Mouse (Mus musculus): ENCODE measurements around the gene Hcn2. TPM values are rescaled to one million over a fixed set of nuclear protein-coding genes. Genes with fewer than 3 reads are reported as not detected.

Hcn2 gene
- polyA plus RNA-seq, 1 experiment from 2014 or later: 0.02 TPM

- Histone ChIP-seq H3K9ac (peak overlapping the region; percentile 91), H3K4me1 (replicated peaks) (peaks cover 48% of the 10 kb centered on the region), H3K27me3 (no peaks in the 10 kb centered on the region), H3K9me3 (replicated peaks) (no peaks in the 10 kb centered on the region), H3K36me3 (replicated peaks) (peaks cover 25% of the 10 kb centered on the region), H3K4me3 (replicated peaks) (peak overlapping the region; percentile 97), H3K4me2 (peak overlapping the region; percentile 98), H3K27ac (replicated peaks) (0 out of 2 replicates have a peak overlapping the region, but pooled peaks have one; percentile 88)
- ATAC-seq (ENCODE audit: insufficient read depth): no peak
- 57% methylated on average over 2 of the region's 2 CpGs for WGBS (ENCODE audit: insufficient replicate concordance)
These were observed 48.9 kb downstream of the Hcn2 start for GRCm38 (mm10) chr10:79765228-79765745.

GRCm38 (mm10) chr10:79766001-79766507 lies 49.6 kb downstream of the Hcn2 start:
- Histone ChIP-seq H3K27me3 (peaks cover 3% of the 10 kb centered on the region; the same call in 1 of the 2 replicates), H3K36me3 (replicated peaks) (peaks cover 17% of the 10 kb centered on the region), H3K4me3 (replicated peaks) (peak overlapping the region; percentile 97), H3K4me2 (peak overlapping the region; percentile 98), H3K9me3 (replicated peaks) (no peaks in the 10 kb centered on the region), H3K27ac (replicated peaks) (peak overlapping the region; percentile 88), H3K4me1 (replicated peaks) (peaks cover 48% of the 10 kb centered on the region), H3K9ac (peak overlapping the region; percentile 91)
- no peak for ATAC-seq (ENCODE audit: insufficient read depth)
- 4% methylated on average over 16 of the region's 16 CpGs for WGBS (ENCODE audit: insufficient replicate concordance)

GRCm38 (mm10) chr10:79766508-79767325 lies 50.3 kb downstream of the Hcn2 start, which contains the start of gene Rnf126:
Gene Rnf126 (minus strand): TSS chr10:79766952.
- under 1% methylated on average over 101 of the region's 101 CpGs for WGBS (ENCODE audit: insufficient replicate concordance)
- Histone ChIP-seq H3K36me3 (replicated peaks) (peaks cover 10% of the 10 kb centered on the region), H3K4me2 (peak within 1 kb of the TSS; percentile 98), H3K27ac (replicated peaks) (peak within 1 kb of the TSS; percentile 88), H3K27me3 (peaks cover 3% of the 10 kb centered on the region; the same call in 1 of the 2 replicates), H3K9me3 (replicated peaks) (no peaks in the 10 kb centered on the region), H3K4me1 (replicated peaks) (peaks cover 48% of the 10 kb centered on the region), H3K4me3 (replicated peaks) (peak within 1 kb of the TSS; percentile 97), H3K9ac (peak within 1 kb of the TSS; percentile 91)
- peak; percentile 91 for ATAC-seq (ENCODE audit: insufficient read depth)

- Histone ChIP-seq H3K4me2 (peak overlapping the region; percentile 98), H3K4me3 (replicated peaks) (peak overlapping the region; percentile 97), H3K4me1 (replicated peaks) (peaks cover 48% of the 10 kb centered on the region), H3K27me3 (peaks cover 10% of the 10 kb centered on the region; the same call in 1 of the 2 replicates), H3K36me3 (replicated peaks) (peaks cover 1% of the 10 kb centered on the region), H3K9ac (peak overlapping the region; percentile 91), H3K9me3 (replicated peaks) (no peaks in the 10 kb centered on the region), H3K27ac (replicated peaks) (peak overlapping the region; percentile 88)
- ATAC-seq (ENCODE audit: insufficient read depth): peak; percentile 38
- WGBS (ENCODE audit: insufficient replicate concordance): 9% methylated on average over 40 of the region's 40 CpGs
These were observed 51.2 kb downstream of the Hcn2 start for GRCm38 (mm10) chr10:79767372-79768244.

- no peak for ATAC-seq (ENCODE audit: insufficient read depth)
- WGBS (ENCODE audit: insufficient replicate concordance): 4% methylated on average over 5 of the region's 5 CpGs
- peak overlapping the region; percentile 97; the same call in 1 of the 2 replicates for H3K4me3 ChIP-seq (replicated peaks)
These were observed 52.0 kb downstream of the Hcn2 start for GRCm38 (mm10) chr10:79768400-79768799.

GRCm38 (mm10) chr10:79769329-79769728 lies 52.9 kb downstream of the Hcn2 start:
- Histone ChIP-seq H3K9me3 (replicated peaks) (no peaks in the 10 kb centered on the region), H3K27me3 (peaks cover 10% of the 10 kb centered on the region; the same call in 1 of the 2 replicates), H3K4me2 (no peak overlapping the region), H3K36me3 (replicated peaks) (no peaks in the 10 kb centered on the region), H3K27ac (replicated peaks) (no peak overlapping the region), H3K4me3 (replicated peaks) (no peak overlapping the region), H3K9ac (no peak overlapping the region), H3K4me1 (replicated peaks) (peaks cover 35% of the 10 kb centered on the region)
- 52% methylated on average over 4 of the region's 4 CpGs for WGBS (ENCODE audit: insufficient replicate concordance)
- no peak for ATAC-seq (ENCODE audit: insufficient read depth)

More at GRCm38 (mm10) chr10:79768400-79768799, 52.0 kb downstream of the Hcn2 start:
- Histone ChIP-seq H3K27me3 (peaks cover 10% of the 10 kb centered on the region; the same call in 1 of the 2 replicates), H3K4me2 (peak overlapping the region; percentile 98; the same call in 1 of the 2 replicates), H3K36me3 (replicated peaks) (no peaks in the 10 kb centered on the region; the same call in 1 of the 2 replicates), H3K4me1 (replicated peaks) (peaks cover 43% of the 10 kb centered on the region), H3K9me3 (replicated peaks) (no peaks in the 10 kb centered on the region), H3K27ac (replicated peaks) (no peak overlapping the region), H3K9ac (no peak overlapping the region)

GRCm38 (mm10) chr10:79772320-79772719 lies 55.9 kb downstream of the Hcn2 start:
- no peak for ATAC-seq (ENCODE audit: insufficient read depth)
- peaks cover 19% of the 10 kb centered on the region for H3K4me1 ChIP-seq (replicated peaks)
- no peaks in the 10 kb centered on the region for H3K9me3 ChIP-seq (replicated peaks)
- no peak overlapping the region for H3K9ac ChIP-seq
- H3K36me3 ChIP-seq (replicated peaks): no peaks in the 10 kb centered on the region
- no peak overlapping the region for H3K27ac ChIP-seq (replicated peaks)
- no peak overlapping the region for H3K4me3 ChIP-seq (replicated peaks)
- 85% methylated on average over 3 of the region's 3 CpGs for WGBS (ENCODE audit: insufficient replicate concordance)
- no peak overlapping the region for H3K4me2 ChIP-seq
- H3K27me3 ChIP-seq: peaks cover 25% of the 10 kb centered on the region

GRCm38 (mm10) chr10:79773208-79773607 lies 56.8 kb downstream of the Hcn2 start:
- no peak overlapping the region for H3K27ac ChIP-seq (replicated peaks)
- no peaks in the 10 kb centered on the region for H3K9me3 ChIP-seq (replicated peaks)
- H3K36me3 ChIP-seq (replicated peaks): no peaks in the 10 kb centered on the region
- 80% methylated on average over 2 of the region's 2 CpGs for WGBS (ENCODE audit: insufficient replicate concordance)
- no peak overlapping the region for H3K9ac ChIP-seq
- H3K4me1 ChIP-seq (replicated peaks): peaks cover 14% of the 10 kb centered on the region
- peaks cover 34% of the 10 kb centered on the region for H3K27me3 ChIP-seq
- no peak overlapping the region for H3K4me3 ChIP-seq (replicated peaks)
- ATAC-seq (ENCODE audit: insufficient read depth): no peak
- no peak overlapping the region for H3K4me2 ChIP-seq

- Histone ChIP-seq H3K36me3 (replicated peaks) (no peaks in the 10 kb centered on the region), H3K9me3 (replicated peaks) (no peaks in the 10 kb centered on the region), H3K9ac (no peak overlapping the region), H3K4me2 (no peak overlapping the region), H3K4me3 (replicated peaks) (no peak overlapping the region), H3K4me1 (replicated peaks) (peaks cover 12% of the 10 kb centered on the region), H3K27me3 (peaks cover 49% of the 10 kb centered on the region), H3K27ac (replicated peaks) (no peak overlapping the region)
- WGBS (ENCODE audit: insufficient replicate concordance): 65% methylated on average over 5 of the region's 5 CpGs
- no peak for ATAC-seq (ENCODE audit: insufficient read depth)
These were observed 58.2 kb downstream of the Hcn2 start for GRCm38 (mm10) chr10:79774486-79775279.

GRCm38 (mm10) chr10:79777103-79777531 lies 60.7 kb downstream of the Hcn2 start, which contains the start of gene Fstl3:
Gene Fstl3 (plus strand): TSS chr10:79777272.
- no peaks in the 10 kb centered on the region for H3K36me3 ChIP-seq (replicated peaks)
- WGBS (ENCODE audit: insufficient replicate concordance): 3% methylated on average over 39 of the region's 39 CpGs
- H3K27me3 ChIP-seq: peaks cover 66% of the 10 kb centered on the region
- peak within 1 kb of the TSS; percentile 65 for H3K4me2 ChIP-seq
- H3K9me3 ChIP-seq (replicated peaks): no peaks in the 10 kb centered on the region
- ATAC-seq (ENCODE audit: insufficient read depth): no peak
- peaks cover 34% of the 10 kb centered on the region for H3K4me1 ChIP-seq (replicated peaks)
- no peak within 1 kb of the TSS for H3K27ac ChIP-seq (replicated peaks)
- H3K4me3 ChIP-seq (replicated peaks): peak within 1 kb of the TSS; percentile 40
- H3K9ac ChIP-seq: no peak within 1 kb of the TSS
